Mouse (Mus musculus) ES-E14 (cell line): Measurements from ENCODE around the gene Serpinb1a. TPM values are rescaled to one million over a fixed set of nuclear protein-coding genes. Genes with fewer than 3 reads are reported as not detected.

Source experiments
- DNase-seq: peaks from one replicate; pipeline ENCODE4 v3.0.0-alpha.2; 2013; ENCODE audit warnings: low read depth, low spot score
- H3K27ac ChIP-seq: 2 replicates; pipeline ENCODE4 v1.5.1; 2012; ENCODE audit warnings: low read depth, mild to moderate bottlenecking, low read length, moderate library complexity, mixed read lengths; ENCODE audit not compliant: poor library complexity, insufficient read depth, severe bottlenecking
- H3K36me3 ChIP-seq: 2 replicates; pipeline ENCODE4 v1.6.1; 2012; ENCODE audit warnings: mild to moderate bottlenecking, low read length, moderate library complexity, mixed read lengths; ENCODE audit not compliant: control insufficient read depth, poor library complexity, insufficient read depth, severe bottlenecking
- H3K4me1 ChIP-seq, 2 experiments: fragments of 150-350 bp in 1 of 2; sonication (generic) in 1 of 2; 2 replicates each; pipeline ENCODE4 v1.6.1; 2012; ENCODE audit warnings: low read length in 2 of 2, mild to moderate bottlenecking in 1 of 2, mixed read lengths in 1 of 2; ENCODE audit not compliant: control insufficient read depth in 2 of 2, insufficient read depth in 2 of 2, poor library complexity in 1 of 2
- H3K4me3 ChIP-seq, 2 experiments: fragments of 150-350 bp in 1 of 2; sonication (generic) in 1 of 2; 2 replicates each; pipeline ENCODE4 v1.5.1; 2012; ENCODE audit warnings: low read length in 2 of 2, low read depth in 1 of 2, mild to moderate bottlenecking in 1 of 2, mixed read lengths in 1 of 2; ENCODE audit not compliant: insufficient read depth in 1 of 2, poor library complexity in 1 of 2, severe bottlenecking in 1 of 2
- H3K9ac ChIP-seq: 2 replicates; pipeline ENCODE4 v1.6.1; 2012; ENCODE audit warnings: low read depth, mild to moderate bottlenecking, low read length, mixed read lengths; ENCODE audit not compliant: poor library complexity, insufficient read depth, severe bottlenecking
- H3K9me3 ChIP-seq: fragments of 150-350 bp; sonication (generic); 2 replicates; pipeline ENCODE4 v1.6.1; 2012; ENCODE audit warnings: low read depth, mild to moderate bottlenecking, low read length; ENCODE audit not compliant: control insufficient read depth, insufficient read depth
- CHD2 ChIP-seq: IDR thresholded peaks from 2 replicates; pipeline ENCODE4 v1.6.1; 2014; ENCODE audit warnings: mild to moderate bottlenecking, low read depth, low read length, inconsistent platforms
- HCFC1 ChIP-seq: IDR thresholded peaks from 2 replicates; pipeline ENCODE4 v1.6.1; 2012; ENCODE audit warnings: low read length, inconsistent platforms, borderline replicate concordance; ENCODE audit not compliant: insufficient read depth
- MAFK ChIP-seq: IDR thresholded peaks from 2 replicates; pipeline ENCODE4 v1.6.1; 2014; ENCODE audit warnings: mild to moderate bottlenecking, low read depth, low read length, inconsistent platforms; ENCODE audit not compliant: insufficient read depth
- ZC3H11A ChIP-seq: IDR thresholded peaks from 2 replicates; pipeline ENCODE4 v1.6.1; 2012; ENCODE audit warnings: low read depth, mild to moderate bottlenecking, inconsistent platforms, low read length, borderline replicate concordance
- ZNF384 ChIP-seq: IDR thresholded peaks from 2 replicates; pipeline ENCODE4 v1.6.1; 2012; ENCODE audit warnings: low read depth, low read length, inconsistent platforms
- in situ Hi-C, 2 experiments: fragments of 600-800 bp; cut with MboI; formaldehyde crosslinking; loops; one replicate each; pipeline ENCODE4 v1.15.1; 2025; ENCODE audit warnings: low sequenced_read_pairs in 2 of 2, inconsistent platforms in 1 of 2; ENCODE audit not compliant: unreplicated experiment in 2 of 2
- total RNA-seq: library from RNA; depleted of rRNA; stranded (reverse); fragments of 300-350 nt; gene quantifications from 2 replicates; pipeline ENCODE4 v1.2.3, GENCODE M21; 2012

The Serpinb1a gene
- total RNA-seq, 1 experiment: 2.2 TPM

GRCm38 (mm10) chr13:32849092-32849491 lies 1.9 kb downstream of the Serpinb1a start:
- Histone ChIP-seq H3K9me3 (no peaks in the 10 kb centered on the region), H3K9ac (no peak overlapping the region), H3K4me1 (peaks cover 2 to 3% of the 10 kb centered on the region in 2 experiments; a peak in 1 of 4 replicates), H3K27ac (no peak overlapping the region), H3K4me3 (no peak overlapping the region), H3K36me3 (no peaks in the 10 kb centered on the region)
- in situ Hi-C loops: no loop called here
- TF ChIP-seq CHD2: no peak
- no peak for TF ChIP-seq ZNF384
- TF ChIP-seq ZC3H11A: no peak
- no peak for TF ChIP-seq MAFK
- TF ChIP-seq HCFC1: no peak
- DNase-seq: no peak

- H3K9ac ChIP-seq: no peak overlapping the region
- H3K9me3 ChIP-seq: no peaks in the 10 kb centered on the region
- no peak overlapping the region for H3K4me3 ChIP-seq
- in situ Hi-C loops: no loop called here
- no peaks in the 10 kb centered on the region for H3K36me3 ChIP-seq
- TF ChIP-seq ZNF384: no peak
- no peak for TF ChIP-seq HCFC1
- TF ChIP-seq MAFK: no peak
- H3K27ac ChIP-seq: no peak overlapping the region
- DNase-seq: no peak
- peaks cover 0 to 3% of the 10 kb centered on the region in 2 experiments; a peak in 1 of 4 replicates for H3K4me1 ChIP-seq
Measured at GRCm38 (mm10) chr13:32846221-32846620, 4.8 kb downstream of the Serpinb1a start.

DNA sequence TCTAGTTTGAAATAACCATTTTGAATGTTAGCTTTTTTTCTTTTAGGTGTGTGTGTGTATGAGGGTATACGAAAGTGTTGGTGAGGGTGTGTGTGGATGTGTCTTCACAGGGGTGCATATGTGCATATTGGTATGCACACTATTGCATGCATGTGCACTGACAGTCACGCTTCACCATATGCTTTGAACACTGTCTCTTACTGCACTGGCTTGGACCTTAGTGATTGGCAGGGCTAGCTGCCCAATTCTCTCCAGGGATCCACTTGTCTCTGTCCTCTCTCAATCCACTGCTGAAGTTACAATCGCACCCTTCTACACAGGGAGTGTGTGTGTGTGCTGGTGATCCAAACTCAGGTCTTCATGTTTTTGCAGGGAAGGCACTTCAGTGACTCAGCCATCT lies 9.6 kb downstream of the Serpinb1a start:
- Histone ChIP-seq H3K9me3 (no peaks in the 10 kb centered on the region), H3K4me3 (no peak overlapping the region), H3K36me3 (no peaks in the 10 kb centered on the region), H3K9ac (no peak overlapping the region), H3K27ac (no peak overlapping the region), H3K4me1 (no peaks in the 10 kb centered on the region)
- no peak for DNase-seq
- TF ChIP-seq ZC3H11A (no peak), MAFK (no peak), ZNF384 (no peak), HCFC1 (no peak)
- in situ Hi-C loops: no loop called here

GRCm38 (mm10) chr13:32839314-32839713 lies 11.7 kb downstream of the Serpinb1a start:
- Histone ChIP-seq H3K9me3 (no peaks in the 10 kb centered on the region), H3K4me1 (no peaks in the 10 kb centered on the region), H3K4me3 (no peak overlapping the region), H3K9ac (no peak overlapping the region), H3K27ac (no peak overlapping the region), H3K36me3 (no peaks in the 10 kb centered on the region)
- DNase-seq: no peak
- in situ Hi-C loops: no loop called here
- TF ChIP-seq MAFK: no peak
- TF ChIP-seq HCFC1: no peak
- TF ChIP-seq ZNF384: no peak
- TF ChIP-seq CHD2: no peak
- TF ChIP-seq ZC3H11A: no peak

GRCm38 (mm10) chr13:32834513-32834912 lies 16.5 kb downstream of the Serpinb1a start:
- DNase-seq: no peak
- TF ChIP-seq CHD2: no peak
- TF ChIP-seq MAFK: no peak
- TF ChIP-seq ZNF384: no peak
- TF ChIP-seq ZC3H11A: no peak
- TF ChIP-seq HCFC1: no peak
- H3K36me3 ChIP-seq: no peaks in the 10 kb centered on the region
- no peak overlapping the region for H3K9ac ChIP-seq
- in situ Hi-C loops: no loop called here
- no peaks in the 10 kb centered on the region for H3K4me1 ChIP-seq
- H3K4me3 ChIP-seq: no peak overlapping the region
- H3K9me3 ChIP-seq: no peaks in the 10 kb centered on the region
- no peak overlapping the region for H3K27ac ChIP-seq
